Mouse (Mus musculus) monocyte, adult 2 months (primary cell): Measurements from ENCODE around the gene Tmem185b.

Source experiments
- DNase-seq, 2 experiments: peaks; one replicate each; pipeline ENCODE4 v3.0.0; 2022; ENCODE audit warnings: low spot score in 2 of 2, low read depth in 1 of 2

Gene Tmem185b

DNA sequence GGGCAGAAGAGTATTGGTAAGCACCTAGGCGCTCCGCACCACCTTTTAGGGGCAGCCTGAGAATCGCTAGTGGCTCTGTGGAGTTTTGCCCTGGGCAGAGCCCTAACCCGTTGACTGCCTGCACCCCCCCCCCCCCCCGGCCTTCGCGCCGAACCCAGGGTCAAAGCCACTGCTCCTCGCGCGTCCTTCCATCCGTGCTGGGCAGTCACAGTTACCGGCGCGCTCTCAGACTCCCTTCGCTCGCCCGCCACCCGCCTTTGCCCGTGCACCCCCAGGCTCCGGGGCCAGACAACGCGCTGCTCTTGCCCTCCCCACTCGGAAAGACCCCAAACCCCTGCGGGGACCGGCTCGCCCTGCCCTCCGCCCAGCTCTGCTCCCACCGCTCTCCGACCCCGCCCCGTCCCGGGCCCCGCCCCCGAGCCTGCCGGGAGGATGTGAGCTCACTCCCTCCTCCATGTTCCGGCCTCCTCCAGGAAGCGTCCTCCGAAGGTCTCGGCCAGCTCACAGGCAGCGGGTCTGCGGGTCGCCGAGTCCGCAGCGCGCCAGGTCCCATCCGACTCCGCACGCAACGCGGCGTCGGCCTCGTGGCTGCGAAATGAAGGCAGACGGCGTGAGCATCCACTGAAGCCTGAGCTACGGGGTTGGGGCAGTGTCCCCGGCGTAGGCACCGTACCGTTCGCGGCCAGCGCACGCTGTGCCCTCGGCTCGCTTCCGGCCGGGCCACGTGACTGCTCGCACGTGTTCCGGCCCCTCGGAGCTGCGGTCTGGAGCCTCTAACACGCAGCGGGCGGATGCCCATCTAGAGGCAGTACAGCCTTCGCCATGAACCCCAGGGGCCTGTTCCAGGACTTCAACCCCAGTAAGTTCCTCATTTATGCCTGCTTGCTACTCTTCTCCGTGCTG lies at the start of gene Tmem185b:
Gene Tmem185b (plus strand): TSS at position 472 of the 903 bp plus-strand sequence.
- DNase-seq, result peak; percentile 66 to 84

DNA sequence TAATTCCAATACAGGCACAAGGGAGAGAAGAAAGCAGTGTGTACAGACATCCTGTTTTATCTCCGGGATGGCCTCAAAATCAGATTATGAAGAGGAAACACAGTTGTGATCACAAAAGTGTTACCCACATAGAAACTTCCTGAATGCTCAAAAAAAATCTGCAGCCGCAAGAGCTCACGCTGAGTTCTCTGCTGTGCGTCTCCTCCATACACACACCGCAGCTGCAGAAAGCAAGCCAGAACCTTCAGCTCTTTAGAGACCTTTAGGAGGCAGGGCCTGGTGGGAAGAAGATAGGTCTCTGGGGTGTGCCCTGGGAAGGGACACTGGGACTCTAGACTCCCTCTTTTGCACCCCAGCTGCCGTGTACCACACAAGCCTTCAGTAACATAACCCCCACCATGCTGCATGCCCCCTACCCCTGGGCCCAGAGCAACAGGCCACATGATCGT lies 49.0 kb upstream of the Tmem185b start:
- no peak for DNase-seq

DNA sequence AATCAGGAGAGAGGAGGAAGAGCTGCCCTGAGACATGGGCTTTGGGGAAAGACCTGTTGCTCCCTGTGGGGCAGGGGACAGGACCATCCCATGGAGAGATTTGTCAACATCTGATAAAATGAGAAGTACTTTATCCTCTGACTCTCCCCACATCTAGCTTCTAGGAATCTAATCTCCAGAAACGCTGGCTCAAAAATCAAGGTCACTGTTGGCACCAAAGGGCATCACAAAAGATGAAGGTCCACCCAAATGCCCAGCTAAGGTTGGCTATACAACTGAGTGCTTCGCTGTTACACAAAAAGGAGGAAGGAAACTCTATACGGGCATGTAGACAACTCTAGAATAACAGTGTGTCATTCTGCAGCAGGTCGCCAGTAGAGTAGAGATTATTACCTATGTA lies 46.3 kb upstream of the Tmem185b start:
- DNase-seq, result no peak

DNA sequence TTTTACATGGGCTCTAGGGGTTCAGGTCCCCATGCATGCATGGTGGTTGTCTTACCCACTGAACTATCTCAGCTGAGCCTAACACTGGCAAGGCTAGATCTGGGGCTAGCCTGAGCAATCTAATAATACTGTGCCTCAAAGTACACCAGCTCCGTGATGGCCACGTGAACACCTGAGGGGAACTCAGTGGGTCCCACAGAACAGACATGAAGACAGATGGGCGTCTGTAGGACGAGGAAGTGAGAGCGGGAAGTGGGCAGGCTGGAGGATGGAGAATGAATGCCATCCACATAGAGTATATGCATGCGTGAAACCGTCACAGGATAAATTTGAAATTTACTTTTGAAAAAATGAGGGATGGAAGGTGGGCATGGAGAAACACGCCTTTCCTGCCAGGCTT lies 45.3 kb upstream of the Tmem185b start:
- no peak for DNase-seq

DNA sequence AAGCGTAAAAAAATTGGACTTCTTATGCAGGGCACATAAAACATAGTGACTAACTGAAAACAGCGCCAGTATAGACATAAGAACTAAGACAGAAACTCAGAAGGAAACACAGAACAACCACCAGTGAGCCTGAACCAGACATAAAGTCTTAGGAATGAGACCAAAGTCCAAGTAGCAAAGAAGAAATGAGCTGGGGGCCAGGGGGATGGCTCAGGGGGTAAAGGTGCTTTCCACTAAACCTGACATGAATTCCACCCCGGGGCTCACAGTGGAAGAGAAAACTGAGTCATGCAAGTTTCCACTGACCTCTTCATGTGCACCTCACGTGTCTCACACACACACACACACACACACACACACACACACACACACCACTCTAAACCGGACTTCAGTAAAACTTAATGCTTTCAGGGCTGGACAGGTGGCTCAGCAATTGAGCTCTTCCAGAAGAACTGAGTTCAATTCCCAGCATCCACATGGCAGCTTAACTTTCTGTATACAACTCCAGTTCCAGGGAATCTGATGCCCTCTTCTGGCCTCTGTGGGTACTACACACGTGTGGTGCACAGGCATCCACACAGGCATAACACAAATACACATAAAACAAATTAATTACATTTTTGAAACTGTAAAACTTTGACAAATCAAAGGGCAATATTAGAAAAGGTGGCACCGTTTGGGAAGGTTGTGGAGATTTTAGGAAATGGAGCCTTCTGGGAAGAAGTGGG lies 44.6 kb upstream of the Tmem185b start:
- no peak for DNase-seq

DNA sequence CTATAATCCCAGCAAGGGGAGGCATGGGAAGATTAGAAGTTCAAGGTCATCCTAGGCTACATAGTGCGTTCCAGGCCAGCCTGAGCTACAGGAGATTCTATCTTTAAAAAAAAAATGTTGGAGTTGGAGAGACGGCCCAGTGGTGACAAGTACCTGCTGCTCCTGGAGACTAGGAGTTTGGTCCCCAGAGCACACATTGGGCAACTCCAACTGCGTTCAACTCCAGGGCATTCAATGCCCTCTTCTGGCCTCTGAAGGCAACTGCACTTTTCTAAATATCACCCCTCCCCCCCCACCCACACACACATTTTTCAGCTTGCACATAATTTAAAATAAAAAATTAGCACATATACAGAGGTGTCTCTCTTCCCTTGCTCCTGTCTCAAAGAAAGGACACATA lies 43.1 kb upstream of the Tmem185b start:
- DNase-seq, result no peak

- DNase-seq, result no peak
Measured at GRCm38 (mm10) chr1:119484457-119484856, 41.5 kb upstream of the Tmem185b start.

DNA sequence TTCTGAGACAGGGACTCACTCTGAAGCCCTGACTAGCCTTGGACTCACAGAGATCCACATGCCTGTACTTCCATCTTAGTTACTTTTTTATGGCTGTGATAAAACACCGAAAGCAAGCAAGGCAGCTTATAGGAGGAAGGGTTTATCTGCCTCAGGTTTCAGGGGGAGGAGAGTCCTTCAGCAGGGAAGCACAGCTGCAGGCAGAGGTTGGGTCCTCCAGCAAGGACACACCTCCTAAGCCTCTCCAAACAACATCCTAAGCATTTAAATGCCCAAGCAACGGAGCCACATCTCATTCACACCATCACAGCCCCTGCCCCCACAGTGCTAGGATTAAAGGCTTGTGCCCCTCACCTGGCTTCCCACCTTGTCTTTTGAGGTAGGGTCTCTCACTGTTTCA lies 40.1 kb upstream of the Tmem185b start:
- DNase-seq, result no peak

DNA sequence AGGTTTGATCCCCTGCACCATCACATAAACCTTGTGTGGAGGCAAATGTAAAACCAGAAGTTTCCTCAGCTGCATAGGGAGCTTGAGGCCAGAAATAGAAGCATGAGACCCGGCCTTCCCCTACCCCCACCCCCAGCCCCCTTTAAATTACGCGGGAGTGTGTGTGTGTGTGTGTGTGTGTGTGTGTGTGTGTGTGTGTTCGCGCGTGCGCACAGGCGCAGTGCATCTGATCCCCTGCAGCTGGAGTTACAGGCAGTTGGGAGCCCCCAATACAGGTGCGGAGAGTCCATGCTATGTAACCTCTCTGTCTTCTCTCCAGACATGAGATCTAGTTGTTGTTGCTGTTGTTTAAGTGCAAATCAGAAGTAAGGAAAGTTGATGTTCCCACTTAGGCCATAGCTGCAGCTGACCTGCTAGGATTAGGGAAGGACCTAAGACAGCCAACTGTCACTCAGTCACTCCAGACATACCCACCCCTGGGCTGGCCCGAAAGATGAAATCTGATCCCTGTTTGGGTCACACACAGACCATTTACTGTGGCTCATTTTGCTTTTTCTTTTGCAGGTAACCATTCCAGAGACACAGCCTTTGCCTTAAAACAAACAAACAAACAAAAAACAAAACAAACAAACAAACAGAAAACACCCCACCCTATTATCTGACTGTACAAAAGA lies 37.9 kb upstream of the Tmem185b start:
- DNase-seq, result no peak

DNA sequence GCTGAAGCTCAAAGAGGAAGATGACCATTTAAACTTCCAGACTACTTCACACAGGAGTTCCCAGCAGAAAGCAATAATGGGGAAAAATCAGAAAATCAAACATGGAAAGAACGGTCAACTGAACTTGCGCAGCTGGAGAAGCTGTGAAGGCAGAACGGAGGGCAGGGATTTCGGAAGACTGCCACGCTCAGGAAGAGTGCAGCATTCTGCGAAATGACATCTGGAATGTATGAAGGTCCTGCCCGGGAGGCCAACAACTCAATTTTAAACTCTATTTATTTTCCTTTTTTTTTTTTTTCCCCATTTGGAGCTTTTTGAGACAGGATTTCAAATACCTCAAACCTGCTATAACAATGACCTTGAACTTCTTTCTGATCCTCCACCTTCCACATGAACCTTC lies 35.2 kb upstream of the Tmem185b start:
- no peak for DNase-seq

DNA sequence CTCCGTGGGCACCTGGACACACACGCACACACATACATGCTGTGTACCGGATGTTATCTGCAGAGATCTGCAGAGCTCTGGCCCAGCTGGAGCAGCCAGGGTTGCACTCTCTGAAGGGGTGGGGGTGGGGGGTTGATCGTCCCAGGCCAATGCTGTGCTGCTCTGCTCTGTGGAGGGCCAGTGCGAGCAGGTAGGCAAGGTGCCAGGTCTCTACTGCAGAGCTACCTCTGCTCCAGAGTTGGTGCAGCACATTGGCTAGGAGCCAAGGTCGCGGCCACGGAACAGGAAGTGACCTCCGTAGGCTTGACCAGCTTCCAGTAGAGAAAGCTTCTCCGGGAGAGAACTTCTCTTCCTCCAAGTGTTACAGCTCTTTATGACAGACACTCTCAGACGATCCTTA lies 33.9 kb upstream of the Tmem185b start:
- peak in 1 of 2 experiments; percentile 41 for DNase-seq

GRCm38 (mm10) chr1:119492505-119492904 lies 33.5 kb upstream of the Tmem185b start:
- no peak for DNase-seq

- DNase-seq, result no peak
Measured at GRCm38 (mm10) chr1:119494024-119494711, 31.8 kb upstream of the Tmem185b start.

DNA sequence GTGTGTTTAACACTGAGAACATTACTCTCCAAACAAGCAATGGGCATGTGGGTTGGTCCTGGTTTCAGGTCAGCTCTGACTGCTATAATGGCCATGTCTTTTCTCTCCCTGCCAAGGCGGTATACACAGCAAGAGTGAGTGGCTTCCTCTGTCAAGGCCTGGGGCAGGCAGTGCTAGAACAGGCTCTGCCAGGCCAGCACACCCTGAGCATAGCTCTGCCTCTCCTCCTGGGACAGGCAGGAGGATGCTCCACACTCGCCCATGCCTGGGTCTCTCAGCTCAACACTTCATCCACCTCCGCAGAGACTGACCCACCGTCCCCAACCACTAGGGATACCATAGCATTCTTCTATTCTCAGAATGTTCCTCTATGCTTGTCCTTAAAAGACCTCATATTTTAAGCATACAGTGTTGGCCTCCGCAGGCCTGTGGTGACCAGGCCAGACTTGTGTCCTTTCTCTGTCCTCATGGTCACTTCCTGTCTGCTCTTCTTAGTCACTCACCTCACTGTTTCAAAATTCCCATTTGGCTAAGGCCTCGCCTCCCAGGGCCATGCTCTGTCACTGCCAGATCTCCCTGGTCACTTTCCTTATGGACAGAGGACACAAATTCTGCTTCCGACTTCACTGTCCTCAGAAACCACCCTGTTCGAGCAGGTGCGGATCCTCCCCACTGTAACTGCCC lies 31.1 kb upstream of the Tmem185b start:
- DNase-seq, result no peak

- DNase-seq, result no peak
Measured at GRCm38 (mm10) chr1:119495396-119495775, 30.6 kb upstream of the Tmem185b start.

- no peak for DNase-seq
Measured at GRCm38 (mm10) chr1:119497346-119498004, 28.5 kb upstream of the Tmem185b start.

DNA sequence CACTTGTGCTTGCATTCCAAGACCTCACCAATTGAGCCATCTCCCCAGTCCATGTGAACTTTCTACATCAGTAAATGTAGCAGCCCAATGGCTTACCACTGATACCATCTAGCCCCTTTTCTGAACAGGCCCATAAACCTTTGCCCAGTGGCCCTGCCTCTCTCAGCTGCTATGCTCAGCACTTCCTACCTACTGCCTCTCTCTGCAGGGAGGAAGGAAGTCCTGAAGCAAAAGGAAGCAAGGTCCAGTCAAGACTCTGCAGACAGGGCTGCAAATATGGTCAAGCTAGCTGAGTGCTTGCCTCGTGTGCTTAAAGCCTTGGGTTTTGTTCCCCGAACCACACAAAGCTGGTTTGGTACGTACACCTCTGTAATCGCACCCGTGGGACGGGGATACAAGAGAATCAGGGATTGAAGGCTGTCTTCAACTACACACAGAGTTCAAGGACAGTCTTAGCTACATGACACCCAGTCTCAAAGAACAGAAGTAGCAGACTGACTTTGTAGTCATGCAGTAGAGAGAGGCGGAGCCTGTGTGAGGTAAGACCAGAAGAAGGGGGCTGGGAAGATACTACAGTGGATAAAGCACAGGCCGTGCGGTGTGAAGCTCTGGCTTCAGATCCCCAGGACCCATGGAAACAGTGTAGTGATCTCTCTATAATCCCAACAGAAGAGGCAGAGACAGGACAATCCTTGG lies 27.3 kb upstream of the Tmem185b start:
- no peak for DNase-seq

GRCm38 (mm10) chr1:119499456-119499855 lies 26.5 kb upstream of the Tmem185b start:
- no peak for DNase-seq

DNA sequence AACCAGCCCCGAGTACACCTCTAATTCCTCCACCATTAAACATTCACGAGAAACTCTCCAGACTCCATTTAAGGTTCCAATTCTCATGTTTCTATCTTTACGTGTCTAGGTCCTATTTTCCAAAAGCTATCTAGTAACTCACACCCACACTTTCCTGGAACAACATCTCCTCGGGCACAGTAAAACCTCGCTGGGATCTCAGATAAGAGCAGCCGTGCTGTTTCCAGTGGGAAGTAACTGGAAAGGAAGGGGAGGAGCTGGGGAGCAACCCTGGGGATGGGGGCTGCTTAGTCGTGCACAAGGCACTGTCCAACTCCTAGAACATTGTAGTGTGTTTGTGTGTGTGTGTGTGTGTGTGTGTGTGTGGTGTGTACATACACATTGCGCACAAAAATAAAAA lies 24.1 kb upstream of the Tmem185b start:
- no peak for DNase-seq
